Mouse (Mus musculus): ENCODE data around the gene Rerg.

Gene Rerg

DNA sequence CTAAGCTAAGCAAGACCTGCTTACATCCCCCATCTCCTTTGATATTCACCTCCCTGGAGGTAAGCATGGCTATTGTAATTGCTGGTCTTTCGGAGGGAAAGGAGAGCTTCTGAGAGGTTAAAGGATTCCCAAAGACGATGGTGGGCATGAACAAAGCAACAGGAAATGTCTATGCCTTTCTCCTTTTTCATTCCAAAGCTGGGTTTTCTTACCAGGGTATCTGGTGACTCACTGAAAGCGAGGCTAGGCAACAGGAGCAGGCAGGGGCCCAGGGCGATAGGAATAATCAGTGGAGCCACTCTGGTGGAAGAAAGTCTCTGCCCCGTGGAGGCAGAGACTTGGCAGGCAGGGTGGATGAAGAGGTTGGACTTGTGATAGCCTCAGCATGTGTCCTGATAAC lies at the start of gene Rerg:
Rerg (minus strand) TSS at position 272 of the 400 bp plus-strand sequence.
- ATAC-seq (ENCODE audit: insufficient number of reproducible peaks, low FRiP score, low TSS enrichment), result no peak

DNA sequence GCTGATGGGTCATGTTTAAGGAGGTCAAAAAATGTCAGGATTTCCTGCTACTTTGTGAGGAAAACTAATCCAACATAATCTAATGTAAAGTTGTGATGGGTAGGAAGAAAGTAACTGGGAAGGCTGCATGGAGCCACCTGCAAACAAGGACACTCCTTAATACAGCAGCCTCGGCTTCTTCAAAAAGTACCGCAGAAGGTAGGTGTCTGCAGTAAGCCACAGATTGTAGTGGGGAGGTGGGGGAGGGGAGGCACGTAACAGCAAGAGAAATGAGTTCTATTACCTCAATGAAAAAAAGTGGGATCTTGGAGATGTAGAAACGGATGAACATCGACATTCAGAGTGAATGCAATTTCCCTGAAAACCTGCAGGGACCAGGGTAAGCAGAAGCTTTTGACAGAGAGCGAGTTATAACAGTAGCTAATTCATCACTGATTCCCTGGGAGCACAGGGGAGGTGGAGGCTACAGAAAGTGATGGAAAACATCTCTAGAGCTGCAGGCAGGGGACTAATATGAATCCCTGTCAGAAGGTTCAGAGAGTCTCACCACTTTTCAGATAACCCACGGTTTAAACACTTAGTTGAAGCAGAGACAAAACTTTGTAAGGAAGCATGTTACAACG lies 47.7 kb upstream of the Rerg start:
- no peak for ATAC-seq (ENCODE audit: insufficient number of reproducible peaks, low FRiP score, low TSS enrichment)

DNA sequence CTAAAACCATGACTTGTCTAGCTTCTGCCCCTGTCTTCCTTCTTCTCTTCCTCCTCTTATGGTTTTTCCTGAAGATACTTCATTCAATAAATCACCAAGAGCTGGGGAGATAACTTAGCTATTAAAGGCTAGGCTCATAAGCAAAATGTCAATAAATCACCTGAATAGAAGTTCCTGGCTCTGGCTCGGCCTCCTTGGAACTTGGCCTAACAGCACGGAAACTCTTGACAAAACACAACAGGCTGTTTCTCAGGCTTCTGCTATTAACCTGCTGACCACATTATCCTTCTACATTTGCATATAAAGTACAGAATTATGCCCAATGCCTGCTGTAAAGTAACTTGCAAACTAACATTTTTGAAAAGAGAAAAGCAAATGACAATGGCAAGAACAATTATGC lies 41.1 kb upstream of the Rerg start:
- ATAC-seq (ENCODE audit: insufficient number of reproducible peaks, low FRiP score, low TSS enrichment), result no peak

DNA sequence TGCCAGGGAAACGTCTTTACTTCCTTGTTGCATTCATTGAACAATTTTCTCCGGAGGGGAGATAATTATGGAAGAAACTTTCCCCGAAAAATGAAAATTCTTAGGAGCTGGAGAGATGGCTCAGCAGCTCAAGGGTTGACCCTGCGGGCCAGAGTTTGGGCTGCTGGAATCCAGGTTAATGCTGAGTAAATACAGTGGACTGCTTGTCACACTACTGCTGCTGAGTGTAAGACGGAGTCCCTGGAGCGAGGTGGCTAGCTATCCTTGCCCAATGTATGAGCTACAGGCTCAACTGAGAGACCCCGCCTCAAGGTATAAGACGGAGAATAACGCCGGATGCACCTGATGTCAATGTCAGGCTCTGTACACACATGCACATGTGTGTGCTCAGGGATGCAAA lies 40.7 kb upstream of the Rerg start:
- no peak for ATAC-seq (ENCODE audit: insufficient number of reproducible peaks, low FRiP score, low TSS enrichment)

DNA sequence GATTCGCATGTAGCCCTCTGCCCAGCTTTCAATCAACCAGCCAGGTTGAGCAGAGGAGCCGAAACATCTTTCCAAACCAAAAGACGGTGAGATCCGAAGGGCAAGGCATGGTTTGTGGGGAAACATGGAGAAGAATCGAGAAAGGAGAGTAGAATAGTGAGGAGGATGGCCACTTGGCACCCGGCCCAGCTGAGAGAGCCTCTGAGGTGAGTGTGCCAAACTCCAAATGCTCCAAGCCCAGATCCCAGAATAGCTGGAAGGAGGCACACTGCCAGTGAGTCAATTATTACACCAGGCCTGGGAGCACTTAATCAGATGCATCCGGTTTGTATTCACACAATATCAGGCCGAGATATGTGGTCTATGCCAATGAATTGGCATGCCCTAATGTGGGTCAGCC lies 39.7 kb upstream of the Rerg start:
- ATAC-seq (ENCODE audit: insufficient number of reproducible peaks, low FRiP score, low TSS enrichment), result peak; percentile 51; the same call in 1 of the 2 replicates

DNA sequence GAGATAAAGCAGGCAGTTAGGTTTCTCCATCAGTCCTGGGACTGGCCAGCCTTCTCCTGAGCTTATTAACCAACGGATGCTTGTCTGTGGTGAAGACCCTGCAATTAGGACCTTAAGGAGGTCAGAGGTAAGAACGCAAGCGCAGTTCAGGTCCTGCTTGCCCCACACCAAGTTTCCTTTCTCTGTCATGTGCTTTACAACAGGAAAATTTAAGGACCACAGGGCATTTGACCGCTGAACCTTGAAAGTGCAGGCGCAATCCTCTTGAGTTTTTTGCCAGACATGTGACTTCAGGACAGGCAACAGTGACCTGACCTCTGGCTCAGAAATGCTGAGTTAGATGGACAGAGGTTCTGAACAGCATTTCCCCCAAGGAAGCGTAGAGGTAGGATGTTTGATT lies 36.8 kb upstream of the Rerg start:
- no peak for ATAC-seq (ENCODE audit: insufficient number of reproducible peaks, low FRiP score, low TSS enrichment)

DNA sequence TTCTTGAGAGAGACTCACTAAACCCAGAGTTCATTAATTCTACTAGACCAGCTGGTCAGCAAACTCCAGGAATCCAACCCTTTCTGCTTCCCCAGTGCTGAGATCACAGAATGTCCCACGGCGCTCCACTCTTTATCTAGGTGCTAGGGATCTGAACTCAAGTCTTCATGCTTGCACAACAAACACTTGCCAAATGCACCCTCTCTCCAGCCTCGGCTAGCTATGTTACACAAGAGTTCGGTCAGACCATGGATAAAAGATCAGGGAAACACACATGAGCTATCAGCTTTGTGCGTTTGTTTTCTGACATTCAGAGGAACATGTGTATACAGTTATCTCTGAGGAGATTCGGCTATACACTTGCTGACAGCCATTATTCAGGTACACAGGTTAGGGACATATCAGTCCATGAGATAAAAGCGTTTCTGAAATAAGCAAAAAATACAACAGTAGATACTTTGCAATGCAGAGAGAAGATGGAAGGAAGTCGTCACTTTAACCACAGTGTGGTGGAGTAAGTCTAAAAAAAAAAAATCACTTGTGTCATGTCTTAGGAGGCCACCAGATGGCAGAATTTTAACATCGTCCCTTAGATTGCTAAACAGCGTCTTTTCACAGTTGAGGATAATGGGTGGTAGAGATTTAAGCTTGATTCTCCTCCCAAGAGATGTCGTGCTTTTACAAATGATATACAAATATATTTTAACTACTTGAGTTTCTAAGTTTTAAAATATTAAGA lies 35.5 kb upstream of the Rerg start:
- no peak for ATAC-seq (ENCODE audit: insufficient number of reproducible peaks, low FRiP score, low TSS enrichment)

DNA sequence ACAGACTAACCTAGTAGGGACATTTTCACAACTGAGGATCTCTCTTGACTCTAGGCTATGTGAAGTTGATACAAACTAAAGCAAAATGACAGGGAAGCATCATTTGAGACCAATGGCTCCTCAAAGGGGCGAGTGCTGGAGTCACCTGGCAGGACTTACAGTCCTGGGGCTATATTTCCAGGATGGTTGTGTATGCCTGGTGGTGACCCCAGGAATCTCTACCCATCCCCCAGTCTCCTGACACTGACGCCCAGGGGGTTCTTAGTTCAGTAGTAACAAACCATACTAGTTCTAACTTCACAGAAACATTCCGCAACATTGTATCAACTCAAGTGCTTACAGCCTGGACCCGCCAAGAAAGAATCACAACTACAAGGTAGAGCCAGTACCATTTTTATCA lies 32.4 kb upstream of the Rerg start:
- no peak for ATAC-seq (ENCODE audit: insufficient number of reproducible peaks, low FRiP score, low TSS enrichment)

DNA sequence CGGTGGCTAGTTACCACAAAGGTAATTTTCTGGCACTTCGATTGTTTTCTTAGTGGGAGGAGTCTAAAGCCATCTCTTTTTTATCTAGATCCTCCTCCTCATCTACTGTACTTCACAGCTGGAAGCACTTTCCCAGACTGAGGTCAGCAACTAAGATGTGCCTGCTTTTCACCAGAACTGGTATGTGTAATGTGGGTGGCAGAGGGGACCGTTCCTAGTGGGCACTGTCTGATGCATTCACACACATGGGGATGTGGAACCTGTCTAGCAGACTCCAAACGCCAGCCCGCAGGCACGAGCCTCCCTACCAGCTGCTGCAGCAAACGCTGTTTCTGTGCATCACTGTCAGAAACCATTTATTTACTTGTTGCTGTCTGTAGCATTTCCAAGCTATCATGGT lies 31.3 kb upstream of the Rerg start:
- ATAC-seq (ENCODE audit: insufficient number of reproducible peaks, low FRiP score, low TSS enrichment), result no peak

DNA sequence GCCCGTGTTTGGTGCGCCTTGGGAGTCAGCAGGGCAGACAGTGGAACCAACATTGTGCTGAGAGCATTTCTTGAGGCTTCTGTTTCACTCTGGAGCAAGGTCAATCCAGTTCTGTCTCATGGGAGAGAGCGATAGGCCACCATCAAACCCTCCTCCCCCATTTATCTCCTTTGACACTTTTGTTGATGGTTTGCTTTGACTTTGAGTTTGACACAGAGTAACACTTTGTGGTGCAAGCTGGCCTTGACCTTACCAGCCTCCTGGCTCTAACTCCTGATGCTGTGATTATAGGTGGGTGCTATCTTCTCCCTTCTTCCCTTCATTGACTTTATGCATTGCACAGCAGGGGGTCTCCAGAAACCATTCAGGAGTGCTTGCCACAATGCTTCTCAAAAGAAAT lies 30.9 kb upstream of the Rerg start:
- ATAC-seq (ENCODE audit: insufficient number of reproducible peaks, low FRiP score, low TSS enrichment), result no peak

DNA sequence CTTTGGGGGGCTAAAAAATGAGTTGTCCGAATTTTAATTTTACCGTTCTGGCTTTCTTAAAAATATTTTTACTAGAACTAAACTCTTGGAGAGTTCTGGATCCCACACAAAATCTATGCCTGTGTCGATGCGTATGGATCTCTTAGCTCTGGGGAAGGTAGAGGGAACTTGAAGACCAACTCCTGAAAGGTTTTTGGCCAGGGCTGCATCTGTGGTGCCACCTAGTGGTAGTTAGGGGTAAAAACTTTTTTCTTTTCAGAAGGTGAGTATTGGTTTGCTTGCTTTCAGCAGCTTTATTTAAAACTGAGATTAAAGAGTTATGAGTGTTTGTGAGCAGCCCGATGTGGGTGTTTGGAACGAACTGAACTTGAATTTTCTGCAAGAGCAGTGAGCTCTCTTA lies 21.8 kb upstream of the Rerg start:
- peak; percentile 22; the same call in 1 of the 2 replicates for ATAC-seq (ENCODE audit: insufficient number of reproducible peaks, low FRiP score, low TSS enrichment)

DNA sequence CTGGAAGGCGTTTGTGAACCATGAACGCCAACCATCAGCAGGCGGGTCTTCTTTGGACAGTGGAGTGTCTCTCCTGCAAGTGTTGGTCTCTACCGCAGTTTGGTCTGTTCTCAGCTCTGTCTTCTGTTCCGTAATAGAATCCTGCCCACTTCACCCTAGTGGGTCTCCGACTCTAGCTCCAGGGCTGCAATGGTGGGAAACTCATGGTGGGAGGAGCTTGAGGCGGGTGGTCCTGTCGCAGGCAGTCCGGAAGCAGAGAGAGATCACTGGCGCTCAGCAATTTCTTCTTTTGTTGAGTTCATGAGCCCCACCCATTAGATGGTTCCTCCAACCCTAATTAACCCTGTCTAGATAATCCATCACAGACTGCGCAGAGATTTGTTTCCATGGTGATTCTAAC lies 20.7 kb upstream of the Rerg start:
- ATAC-seq (ENCODE audit: insufficient number of reproducible peaks, low FRiP score, low TSS enrichment), result no peak

DNA sequence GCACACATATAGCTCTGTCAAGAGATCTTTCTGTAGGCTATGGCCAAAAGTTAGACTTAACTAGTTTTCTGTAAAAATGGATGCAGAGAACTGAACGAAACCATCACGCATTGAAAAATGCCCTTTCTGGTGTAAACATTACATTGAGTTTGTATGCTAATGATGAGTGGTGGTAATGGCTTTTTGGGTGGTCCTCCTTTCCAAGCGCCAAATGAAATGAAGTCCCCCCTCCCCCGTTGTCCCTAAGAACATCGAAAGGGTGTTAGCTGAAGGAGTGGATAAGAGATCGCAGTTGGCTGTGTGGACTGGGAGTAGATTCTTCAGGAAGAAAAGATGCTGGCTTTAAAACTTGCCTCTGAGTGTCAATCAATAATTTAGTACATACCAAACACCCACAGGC lies 20.3 kb upstream of the Rerg start:
- ATAC-seq (ENCODE audit: insufficient number of reproducible peaks, low FRiP score, low TSS enrichment), result no peak

DNA sequence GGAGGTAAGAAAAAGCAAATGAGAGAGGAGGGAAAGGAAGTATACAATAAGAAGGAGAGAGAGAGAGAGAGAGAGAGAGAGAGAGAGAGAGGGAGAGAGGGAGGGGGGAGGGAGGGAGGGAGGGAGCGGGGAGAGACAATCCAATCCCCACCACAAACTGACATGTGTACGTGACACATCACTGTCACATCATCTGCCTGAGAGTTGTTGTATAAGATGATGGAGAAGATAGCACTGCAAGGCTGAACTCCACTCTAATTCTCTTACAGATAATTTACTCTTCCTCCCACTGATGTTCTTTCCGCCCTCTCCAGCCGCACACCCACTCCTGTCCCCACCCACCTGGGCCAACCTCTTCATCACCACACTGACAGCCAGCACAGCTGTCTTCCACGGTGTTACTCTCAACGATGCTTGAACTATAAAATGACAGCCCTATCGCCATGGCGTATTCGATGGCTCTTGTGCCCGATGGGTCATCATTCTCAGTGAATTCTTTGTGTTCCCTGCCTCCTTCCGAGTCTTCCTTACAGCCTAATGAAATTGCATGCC lies 18.2 kb upstream of the Rerg start:
- ATAC-seq (ENCODE audit: insufficient number of reproducible peaks, low FRiP score, low TSS enrichment), result no peak

DNA sequence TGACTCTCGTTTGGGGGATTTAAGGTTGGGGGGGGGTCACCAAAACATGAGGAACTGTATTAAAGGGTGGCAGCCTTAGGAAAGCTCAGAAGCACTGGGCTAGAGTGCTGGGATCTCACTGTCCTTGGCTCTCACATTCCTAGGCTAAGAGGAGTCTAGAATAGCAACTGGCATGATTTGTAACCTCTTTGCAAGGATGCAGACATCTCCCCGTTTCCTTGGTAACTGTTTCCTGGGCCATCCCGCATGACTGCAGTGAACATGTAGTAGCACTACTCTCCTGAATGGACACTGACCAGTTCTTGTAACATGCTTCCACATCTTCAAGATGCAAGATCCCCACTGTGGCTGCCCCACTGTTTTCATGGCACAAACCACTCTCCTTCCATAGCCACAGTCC lies 17.1 kb upstream of the Rerg start:
- ATAC-seq (ENCODE audit: insufficient number of reproducible peaks, low FRiP score, low TSS enrichment), result no peak

DNA sequence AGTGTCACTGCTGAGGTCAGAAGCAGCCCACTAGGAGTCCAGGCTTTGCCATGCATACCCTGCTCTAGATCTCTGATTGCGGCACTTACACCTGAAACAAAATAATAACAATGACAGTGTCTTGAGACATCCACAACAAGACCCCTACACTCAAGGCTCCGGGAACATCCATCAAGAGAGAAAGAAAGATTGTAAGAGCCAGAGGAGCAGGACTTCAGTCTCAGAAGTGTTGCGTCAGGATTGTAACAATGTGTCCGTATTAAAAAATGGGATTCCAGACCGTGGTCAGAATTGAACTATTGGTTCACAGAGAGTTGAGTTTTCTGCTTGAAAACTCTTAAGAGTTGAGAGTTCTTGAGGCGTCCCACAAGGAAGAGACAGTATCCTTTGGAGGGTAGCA lies 10.3 kb upstream of the Rerg start:
- no peak for ATAC-seq (ENCODE audit: insufficient number of reproducible peaks, low FRiP score, low TSS enrichment)

DNA sequence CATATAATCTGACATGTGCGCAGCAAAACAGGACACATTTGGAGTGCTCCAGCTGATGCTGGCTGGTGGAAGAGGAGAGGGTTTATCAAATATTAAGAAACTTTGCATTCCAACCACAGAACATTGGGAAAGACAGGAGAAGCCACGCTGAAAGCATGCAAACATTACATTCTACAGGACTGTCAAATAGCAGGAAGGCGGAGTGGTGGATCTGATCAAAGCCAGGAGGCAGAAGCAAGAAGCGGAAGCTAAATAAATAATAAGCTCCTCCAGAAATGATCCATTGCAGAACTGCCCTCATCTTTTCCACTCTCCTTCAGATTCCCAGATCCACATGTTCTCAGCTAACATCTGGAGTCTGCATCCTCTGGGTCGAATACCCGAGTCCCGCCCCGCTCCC lies 9.8 kb upstream of the Rerg start:
- no peak for ATAC-seq (ENCODE audit: insufficient number of reproducible peaks, low FRiP score, low TSS enrichment)

DNA sequence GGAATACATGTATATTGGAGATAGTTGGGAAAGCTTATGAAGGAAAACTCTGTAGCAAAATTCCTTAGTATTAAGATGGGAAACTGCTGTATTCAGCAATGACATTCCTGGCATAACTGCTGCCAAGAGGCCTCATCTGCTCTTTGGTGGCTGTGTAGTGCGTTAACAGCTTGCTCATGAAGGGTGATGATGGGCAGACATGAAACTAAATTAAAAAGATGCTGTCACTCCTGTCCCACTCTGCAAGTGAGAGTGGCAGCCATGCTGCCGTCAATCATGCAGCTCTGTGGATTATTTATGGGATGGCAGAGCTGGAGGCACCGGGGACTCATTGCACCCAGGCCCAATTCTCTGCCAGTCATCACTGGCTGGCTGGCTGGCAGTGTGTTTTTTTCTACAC lies 8.7 kb upstream of the Rerg start:
- ATAC-seq (ENCODE audit: insufficient number of reproducible peaks, low FRiP score, low TSS enrichment), result no peak

DNA sequence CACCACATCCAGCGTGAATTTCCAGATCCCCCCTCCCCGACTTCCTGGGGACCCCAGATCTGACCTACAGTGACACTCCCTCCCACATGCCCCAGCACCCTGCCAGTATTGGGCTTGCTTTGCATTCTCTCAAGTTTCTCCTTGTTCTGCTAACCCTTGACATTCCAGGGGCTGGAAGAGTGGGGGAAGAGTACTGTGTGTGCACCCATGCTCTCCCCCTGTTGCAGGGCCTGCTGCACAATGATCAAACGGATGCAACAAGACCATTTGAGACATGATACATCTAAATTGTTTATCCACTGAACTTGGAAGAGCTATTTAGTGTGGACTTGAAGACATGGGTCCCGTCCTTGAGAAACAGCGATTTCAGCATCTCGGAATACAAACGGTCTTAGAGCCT lies 349 bp upstream of the Rerg start:
- ATAC-seq (ENCODE audit: insufficient number of reproducible peaks, low FRiP score, low TSS enrichment), result no peak

DNA sequence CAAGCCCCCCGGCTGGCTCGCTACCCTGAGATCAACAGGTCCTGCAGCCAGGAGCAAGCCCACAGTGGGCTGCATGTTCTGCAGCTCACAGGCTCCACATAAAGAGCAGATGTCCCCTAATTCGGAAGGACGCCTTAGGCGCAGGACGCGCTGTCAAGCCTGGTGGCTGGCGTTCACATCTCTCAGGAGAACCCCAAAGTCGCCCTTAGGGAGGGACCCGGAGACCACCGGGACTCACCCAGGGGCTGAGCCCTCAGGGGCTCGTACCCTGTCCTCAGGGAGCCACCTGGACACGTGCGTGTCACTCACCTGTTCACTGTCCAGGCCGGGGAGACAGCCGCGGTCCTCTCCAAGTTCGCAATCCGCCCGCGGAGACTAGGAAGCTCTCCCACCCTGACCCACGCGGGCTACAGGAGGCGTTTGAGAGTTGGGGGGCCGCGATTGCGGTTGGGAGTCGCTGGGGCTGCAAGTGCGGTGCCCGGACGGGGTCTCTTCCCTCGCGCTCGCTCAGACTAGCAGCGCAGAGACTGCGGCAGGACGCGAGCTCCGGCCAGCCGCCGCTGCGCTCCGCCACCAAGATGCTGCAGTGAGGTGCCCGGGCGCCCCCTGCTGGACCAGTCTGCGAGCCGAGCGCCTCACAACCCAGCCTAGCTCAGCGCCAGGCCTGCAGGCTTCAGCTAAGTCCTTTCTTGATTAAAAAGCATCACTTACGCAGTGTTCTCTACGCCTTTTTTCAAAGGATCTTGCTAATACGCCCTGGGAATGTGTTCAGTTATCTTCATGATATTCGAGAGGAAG lies 927 bp downstream of the Rerg start:
- ATAC-seq (ENCODE audit: insufficient number of reproducible peaks, low FRiP score, low TSS enrichment), result peak; percentile 84

DNA sequence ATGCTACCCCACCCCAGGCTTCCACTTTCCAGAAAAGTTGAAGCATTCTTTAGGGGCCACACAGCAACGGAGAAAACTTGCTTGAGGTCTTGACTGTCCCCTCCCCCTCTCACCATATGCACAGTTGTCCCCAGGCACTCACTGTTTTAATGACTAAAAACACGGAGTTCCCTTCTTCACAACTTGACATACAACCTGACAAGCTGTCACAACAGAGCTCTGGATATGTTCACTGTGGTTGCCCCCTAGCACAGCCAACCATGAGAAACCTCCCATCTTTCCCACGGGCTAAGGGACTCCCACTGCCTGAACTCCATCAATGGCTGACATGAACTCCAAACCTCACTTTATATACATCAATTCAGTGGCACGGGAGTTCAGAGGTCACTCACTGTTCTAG lies 3.5 kb downstream of the Rerg start:
- no peak for ATAC-seq (ENCODE audit: insufficient number of reproducible peaks, low FRiP score, low TSS enrichment)
